Mouse (Mus musculus): ENCODE data around the gene Olfr114. TPM values are rescaled to one million over a fixed set of nuclear protein-coding genes. Genes with fewer than 3 reads are reported as not detected.

The Olfr114 gene
- polyA plus RNA-seq (2021): not detected

DNA sequence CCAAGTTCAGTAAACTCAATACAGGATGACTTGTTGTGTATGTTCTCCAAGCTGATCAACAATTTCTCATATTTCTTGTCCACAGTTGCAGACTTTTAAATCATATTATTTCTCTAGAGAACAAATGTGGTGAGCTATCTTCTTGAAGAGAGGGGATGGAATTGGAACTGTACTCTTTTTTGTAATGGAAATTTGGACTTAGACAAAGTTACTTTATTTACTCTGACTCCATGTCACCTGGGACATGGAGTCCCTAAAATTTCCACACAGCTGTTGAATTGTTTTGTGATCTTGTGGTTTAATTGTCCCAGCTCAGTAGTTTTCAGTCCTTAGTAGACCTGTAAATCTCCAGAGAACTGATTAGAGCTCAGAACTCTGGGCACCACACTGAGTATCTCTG lies at the start of gene Olfr114:
Olfr114 (minus strand) TSS at position 101 of the 400 bp plus-strand sequence.
- POLR2A ChIA-PET: no interaction called here
- ATAC-seq (no peak), DNase-seq (ENCODE audit: low read depth, low spot score) (no peak)
- CTCF ChIA-PET: no interaction called here
- H3K27me3 ChIP-seq: no peaks in the 10 kb centered on the region
- in situ Hi-C loops (cut with MboI; ENCODE audit: low pct_unique_long_range_greater_than_20kb): no loop called here
- TF ChIP-seq CTCF (IDR thresholded peaks at IDR 0.05): no peak

DNA sequence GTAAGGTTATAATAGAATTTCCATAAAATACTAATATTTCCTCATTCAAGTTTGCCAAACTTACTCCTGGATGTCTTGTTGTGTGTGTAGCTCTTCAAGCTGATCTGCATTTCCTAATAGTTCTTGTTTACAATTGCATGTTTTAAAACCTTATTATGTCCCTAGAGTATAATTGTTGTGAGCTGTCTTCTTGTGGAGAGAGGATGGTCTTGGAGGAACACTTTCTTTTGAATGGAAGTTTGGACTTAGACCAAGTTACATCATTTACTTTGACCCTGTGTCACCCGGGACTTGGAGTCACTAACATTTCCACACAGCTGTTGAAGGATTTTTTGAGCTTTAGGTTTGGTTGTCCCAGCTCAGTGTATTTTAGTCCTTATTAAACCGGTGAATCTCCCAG lies 34.5 kb upstream of the Olfr114 start, which contains the start of the genes Olfr115 and Olfr116:
Olfr115 (minus strand) TSS at position 101 of the 400 bp plus-strand sequence.
Olfr116 (minus strand) TSS at position 191 of the 400 bp plus-strand sequence.
- no peak for DNase-seq (ENCODE audit: low read depth, low spot score)
- TF ChIP-seq CTCF (IDR thresholded peaks at IDR 0.05): no peak
- ChIA-PET POLR2A (no interaction called here), CTCF (no interaction called here)
- H3K27me3 ChIP-seq: no peaks in the 10 kb centered on the region
- ATAC-seq: no peak
- in situ Hi-C loops (cut with MboI; ENCODE audit: low pct_unique_long_range_greater_than_20kb): no loop called here

DNA sequence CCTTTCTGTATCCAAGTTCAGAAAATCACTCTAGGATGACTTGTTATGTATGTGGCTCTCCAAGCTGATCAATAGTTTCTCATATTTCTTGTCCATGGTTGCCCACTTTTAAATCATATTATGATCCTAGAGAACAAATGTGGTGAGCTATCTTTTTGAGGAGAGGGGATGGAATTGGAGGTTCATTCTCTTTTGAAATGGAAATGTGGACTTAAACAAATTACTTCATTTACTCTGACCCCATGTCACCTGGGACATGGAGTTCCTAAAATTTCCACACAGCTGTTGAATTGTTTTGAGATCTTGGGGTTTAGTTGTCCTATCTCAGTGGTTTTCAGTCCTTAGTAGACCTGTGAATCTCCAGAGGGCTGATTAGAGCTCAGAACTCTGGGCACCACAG lies 15.0 kb downstream of the Olfr114 start, which contains the start of gene Olfr113:
Olfr113 (minus strand) TSS at position 101 of the 400 bp plus-strand sequence.
- in situ Hi-C loops (cut with MboI; ENCODE audit: low pct_unique_long_range_greater_than_20kb): no loop called here
- DNase-seq (ENCODE audit: low read depth, low spot score) (no peak), ATAC-seq (no peak)
- H3K27me3 ChIP-seq: no peaks in the 10 kb centered on the region
- POLR2A ChIA-PET: no interaction called here
- CTCF ChIA-PET: no interaction called here
- TF ChIP-seq CTCF (IDR thresholded peaks at IDR 0.05): no peak

DNA sequence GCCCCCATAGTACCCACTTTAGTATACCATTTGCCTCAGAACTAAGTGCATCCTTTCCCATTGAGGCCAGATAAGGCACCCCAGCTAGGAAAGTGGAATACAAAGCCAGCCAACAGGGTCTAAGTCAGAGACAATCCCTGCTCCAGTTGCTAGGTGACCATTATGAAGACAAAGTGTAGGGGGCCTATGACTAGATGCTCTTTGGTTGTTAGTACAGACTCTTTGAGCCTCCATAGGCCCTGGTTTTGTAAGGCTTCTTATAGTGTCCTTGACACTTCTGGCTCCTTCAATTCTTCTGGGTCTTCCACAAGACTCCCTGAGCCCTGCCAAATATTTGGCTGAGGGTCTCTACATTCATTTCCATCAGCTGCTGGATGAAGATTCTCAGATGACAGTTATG lies 23.2 kb downstream of the Olfr114 start, which contains the start of gene Olfr112:
Olfr112 (minus strand) TSS at position 101 of the 400 bp plus-strand sequence.
- ATAC-seq: no peak
- no peaks in the 10 kb centered on the region for H3K27me3 ChIP-seq
- DNase-seq (ENCODE audit: low read depth, low spot score): no peak
- in situ Hi-C loops (cut with MboI; ENCODE audit: low pct_unique_long_range_greater_than_20kb): no loop called here
- no peak for TF ChIP-seq CTCF (IDR thresholded peaks at IDR 0.05)
- ChIA-PET POLR2A (no interaction called here), CTCF (no interaction called here)

DNA sequence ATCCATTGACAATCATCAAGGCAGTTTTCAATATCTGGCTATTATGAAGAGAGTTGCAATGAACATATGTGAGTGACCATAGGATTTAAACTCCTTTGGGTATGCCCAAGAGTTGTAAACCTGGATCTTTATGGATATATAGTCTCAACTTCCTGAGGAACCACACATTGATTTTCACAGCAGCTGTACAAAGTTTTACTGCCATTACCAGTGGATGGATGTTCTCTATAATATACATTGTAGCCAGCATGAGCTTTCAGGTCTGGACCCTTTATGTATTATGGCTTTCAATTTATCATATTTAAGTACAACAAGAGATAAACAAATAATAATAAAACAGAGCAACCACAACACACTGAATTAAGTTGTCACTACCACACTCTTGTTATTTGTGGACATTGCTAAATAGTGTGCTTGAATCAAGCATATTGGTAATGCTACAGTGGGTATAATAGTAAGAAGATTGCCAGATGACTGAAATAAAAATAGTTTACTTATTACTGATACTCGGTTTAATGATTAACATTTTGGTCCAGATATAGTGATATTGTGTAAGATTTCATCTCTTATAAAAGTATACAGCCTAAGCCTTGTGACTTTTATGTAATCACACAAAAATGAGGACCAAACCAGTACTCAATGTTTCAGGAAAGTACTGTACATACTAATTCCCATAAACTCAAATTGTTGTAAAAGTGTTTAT lies 33.5 kb downstream of the Olfr114 start:
- TF ChIP-seq CTCF (IDR thresholded peaks at IDR 0.05): no peak
- in situ Hi-C loops (cut with MboI; ENCODE audit: low pct_unique_long_range_greater_than_20kb): no loop called here

DNA sequence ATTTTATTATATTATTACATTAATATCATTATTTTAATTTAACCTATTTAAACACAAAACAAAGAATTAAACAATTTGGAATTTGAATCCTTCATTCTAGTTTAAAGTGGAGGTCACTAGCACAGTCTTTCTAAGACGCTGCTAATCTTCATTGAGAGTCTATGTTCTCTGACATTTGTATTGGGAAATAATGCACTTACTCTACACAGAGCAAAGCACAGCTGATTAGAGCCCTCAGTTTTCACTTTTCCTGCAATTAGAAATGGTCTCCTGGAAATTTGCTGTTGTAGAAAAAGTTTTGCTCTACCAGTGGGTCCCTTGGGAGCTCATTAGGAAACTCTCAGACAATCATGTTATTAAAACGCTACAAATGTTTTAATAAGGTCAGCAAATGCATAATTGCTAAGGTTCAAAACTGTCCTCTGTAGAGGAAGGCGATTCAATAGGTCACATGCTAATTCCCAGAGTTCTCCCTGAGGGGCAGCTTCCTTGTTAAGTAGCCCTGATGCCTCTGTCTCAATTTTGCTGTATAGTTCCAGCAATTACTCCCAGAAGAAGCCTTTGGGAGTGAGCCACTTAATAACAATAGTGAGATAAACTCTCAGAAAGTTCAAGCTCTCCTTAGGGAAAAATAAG lies 48.6 kb downstream of the Olfr114 start:
- H3K27me3 ChIP-seq: no peaks in the 10 kb centered on the region
- POLR2A ChIA-PET: no interaction called here
- in situ Hi-C loops (cut with MboI; ENCODE audit: low pct_unique_long_range_greater_than_20kb): no loop called here
- no peak for ATAC-seq
- no peak for TF ChIP-seq CTCF (IDR thresholded peaks at IDR 0.05)
- CTCF ChIA-PET: no interaction called here
- no peak for DNase-seq (ENCODE audit: low read depth, low spot score)

More for the DNA sequence above, 33.5 kb downstream of the Olfr114 start:
- no peaks in the 10 kb centered on the region for H3K27me3 ChIP-seq
- POLR2A ChIA-PET: no interaction called here
- no peak for DNase-seq (ENCODE audit: low read depth, low spot score)
- no peak for ATAC-seq
- CTCF ChIA-PET: no interaction called here

DNA sequence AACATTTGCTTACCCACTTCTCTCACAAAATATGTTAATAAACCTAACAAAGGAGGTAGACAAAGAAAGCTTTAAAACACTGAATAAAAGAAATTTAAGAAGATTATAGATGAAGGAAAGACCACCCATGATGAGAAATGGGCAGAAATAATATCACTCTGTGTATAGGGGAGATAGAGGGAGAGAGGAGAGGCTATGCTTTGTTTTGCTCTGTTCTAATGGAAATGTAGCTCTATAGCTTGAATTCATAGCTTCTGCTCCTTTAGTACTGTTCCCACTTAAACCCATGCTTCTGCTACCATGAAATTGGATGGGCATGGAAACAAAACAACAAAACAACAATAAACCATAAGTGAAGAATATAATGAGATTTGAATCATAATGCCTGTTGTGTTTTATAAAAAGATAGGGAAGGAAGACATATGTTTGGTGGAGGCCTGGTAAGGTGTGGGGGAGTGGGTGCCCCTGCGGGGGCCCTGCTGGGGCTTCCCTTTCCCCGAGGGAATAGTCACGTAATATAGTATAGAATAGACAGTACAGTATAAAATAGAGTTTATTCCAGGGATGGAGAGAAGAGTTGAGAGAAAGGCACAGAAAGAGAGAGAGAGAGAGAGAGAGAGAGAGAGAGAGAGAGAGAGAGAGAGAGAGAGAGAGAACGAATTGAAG lies 51.0 kb downstream of the Olfr114 start:
- DNase-seq (ENCODE audit: low read depth, low spot score) (no peak), ATAC-seq (no peak)
- in situ Hi-C loops (cut with MboI; ENCODE audit: low pct_unique_long_range_greater_than_20kb): no loop called here
- no peaks in the 10 kb centered on the region for H3K27me3 ChIP-seq
- POLR2A ChIA-PET: no interaction called here
- CTCF ChIA-PET: no interaction called here
- no peak for TF ChIP-seq CTCF (IDR thresholded peaks at IDR 0.05)

Other genes starting within 250 kb of the Olfr114 start
- not detected for gene Olfr104-ps, start 233.2 kb downstream of the Olfr114 start, polyA plus RNA-seq (2021)
- gene Olfr105-ps, start 213.7 kb downstream of the Olfr114 start, polyA plus RNA-seq (2021): not detected
- not detected for gene Olfr106-ps, start 202.3 kb downstream of the Olfr114 start, polyA plus RNA-seq (2021)
- 0.01 TPM for gene Olfr107, start 193.5 kb downstream of the Olfr114 start, polyA plus RNA-seq (2021)
- gene Olfr108, start 147.3 kb downstream of the Olfr114 start, polyA plus RNA-seq (2021): not detected
- not detected for gene Olfr109, start 133.8 kb downstream of the Olfr114 start, polyA plus RNA-seq (2021)
- gene H2-M2, start 109.2 kb downstream of the Olfr114 start, polyA plus RNA-seq (2021): 0.82 TPM
- not detected for gene Olfr110, start 100.3 kb downstream of the Olfr114 start, polyA plus RNA-seq (2021)
- not detected for gene Olfr111, start 84.7 kb downstream of the Olfr114 start, polyA plus RNA-seq (2021)
- not detected for gene Olfr112, start 23.3 kb downstream of the Olfr114 start, polyA plus RNA-seq (2021)
- gene Olfr113, start 15.1 kb downstream of the Olfr114 start, polyA plus RNA-seq (2021): not detected
- gene Olfr115, start 34.4 kb upstream of the Olfr114 start, polyA plus RNA-seq (2021): not detected
- not detected for gene Olfr116, start 34.5 kb upstream of the Olfr114 start, polyA plus RNA-seq (2021)
- gene Olfr117, start 71.0 kb upstream of the Olfr114 start, polyA plus RNA-seq (2021): not detected
- gene Olfr118, start 74.2 kb upstream of the Olfr114 start, polyA plus RNA-seq (2021): 0.03 TPM
- gene Olfr119, start 103.8 kb upstream of the Olfr114 start, polyA plus RNA-seq (2021): not detected
- gene Olfr120, start 129.1 kb upstream of the Olfr114 start, polyA plus RNA-seq (2021): not detected
- not detected for gene Olfr121, start 156.1 kb upstream of the Olfr114 start, polyA plus RNA-seq (2021)
- not detected for gene Olfr122, start 175.9 kb upstream of the Olfr114 start, polyA plus RNA-seq (2021)
- not detected for gene Olfr123, start 200.8 kb upstream of the Olfr114 start, polyA plus RNA-seq (2021)
- gene Olfr124, start 207.1 kb upstream of the Olfr114 start, polyA plus RNA-seq (2021): not detected
- gene Olfr125, start 240.2 kb upstream of the Olfr114 start, polyA plus RNA-seq (2021): not detected